Mouse (Mus musculus) stomach, postnatal 0 days (tissue): ENCODE measurements around the gene Sla2. TPM values are rescaled to one million over a fixed set of nuclear protein-coding genes. Genes with fewer than 3 reads are reported as not detected.
A peak's percentile ranks its signal among the peaks of the same experiment; 100 is the strongest.

Experiments
- ATAC-seq: fragments of 200-750 bp; cut with Nextera tagmentation; 2 replicates; pipeline ENCODE4 v1.8.0; 2017; ENCODE audit not compliant: low FRiP score, low TSS enrichment
- DNase-seq: peaks from one replicate; pipeline ENCODE4 v3.0.0-alpha.2; 2016; ENCODE audit warnings: low spot score
- H3K27ac ChIP-seq: fragments of 300-500 bp; sonication (generic); replicated peaks from 2 replicates; pipeline ENCODE4 v1.5.1; 2014; ENCODE audit warnings: mild to moderate bottlenecking, control low read depth
- H3K27me3 ChIP-seq: fragments of 300-500 bp; sonication (generic); 2 replicates; pipeline ENCODE4 v1.6.1; 2014; ENCODE audit warnings: low read length; ENCODE audit not compliant: control insufficient read depth, insufficient read depth
- H3K36me3 ChIP-seq: fragments of 300-500 bp; sonication (generic); 2 replicates; pipeline ENCODE4 v1.6.1; 2014; ENCODE audit warnings: low read length, mixed read lengths; ENCODE audit not compliant: control insufficient read depth, insufficient read depth
- H3K4me1 ChIP-seq: fragments of 300-500 bp; sonication (generic); replicated peaks from 2 replicates; pipeline ENCODE4 v1.6.1; 2014; ENCODE audit warnings: antibody characterized with exemption; ENCODE audit not compliant: control insufficient read depth, insufficient read depth
- H3K4me2 ChIP-seq: fragments of 300-500 bp; sonication (generic); replicated peaks from 2 replicates; pipeline ENCODE4 v1.6.1; 2014; ENCODE audit warnings: low read depth, mild to moderate bottlenecking, control low read depth, moderate library complexity
- H3K4me3 ChIP-seq: fragments of 300-500 bp; sonication (generic); 2 replicates; pipeline ENCODE4 v1.5.1; 2014; ENCODE audit warnings: low read depth, low read length, control low read depth
- H3K9ac ChIP-seq: fragments of 300-500 bp; sonication (generic); 2 replicates; pipeline ENCODE4 v1.6.1; 2014; ENCODE audit warnings: mild to moderate bottlenecking, low read length, control low read depth, mixed read lengths
- H3K9me3 ChIP-seq: fragments of 300-500 bp; sonication (generic); 2 replicates; pipeline ENCODE4 v1.6.1; 2016; ENCODE audit warnings: low read length; ENCODE audit not compliant: control insufficient read depth
- CTCF ChIP-seq: IDR thresholded peaks from 2 replicates; pipeline ENCODE4 v1.5.1; 2016; ENCODE audit warnings: antibody characterized with exemption, low read depth, mild to moderate bottlenecking, moderate library complexity
- EP300 ChIP-seq: optimal IDR thresholded peaks from 2 replicates; pipeline ENCODE3; 2016; ENCODE audit warnings: antibody characterized with exemption
- WGBS: fragments of 180-500 bp; shearing (Covaris S2); extraction: QIAGEN DNeasy Blood & Tissue Kit; methylation state at CpG from one replicate; pipeline ENCODE4 v1.1.7; 2014; 5-methylcytosine and 5-hydroxymethylcytosine counted together
- polyA plus RNA-seq: library from polyadenylated mRNA; unstranded; fragments of >200 nt; fragmentation: Nextera tagmentation; extraction: Ambion mirVana; gene quantifications from 2 replicates; pipeline ENCODE4 v1.2.1, GENCODE M21; 2015

The Sla2 gene
- polyA plus RNA-seq, 1 experiment from 2014 or later = 0.17 TPM

- TF ChIP-seq EP300 (no peak), CTCF (no peak)
These were observed 18.0 kb downstream of the Sla2 start for GRCm38 (mm10) chr2:156868994-156869393.

GRCm38 (mm10) chr2:156864481-156864880 lies 22.5 kb downstream of the Sla2 start:
- DNase-seq (no peak), ATAC-seq (no peak)
- no peak overlapping the region for H3K4me3 ChIP-seq
- peak overlapping the region; percentile 77; the same call in 1 of the 2 replicates for H3K4me2 ChIP-seq
- TF ChIP-seq EP300 (no peak), CTCF (no peak)
- 0 out of 2 replicates have a peak, but pooled peaks cover 7% of the 10 kb centered on the region for H3K4me1 ChIP-seq
- H3K36me3 ChIP-seq = peaks cover 2% of the 10 kb centered on the region; the same call in 1 of the 2 replicates
- no peak overlapping the region for H3K9ac ChIP-seq
- 55% methylated on average over 3 of the region's 3 CpGs for WGBS
- H3K9me3 ChIP-seq = no peaks in the 10 kb centered on the region
- no peaks in the 10 kb centered on the region for H3K27me3 ChIP-seq
- no peak overlapping the region for H3K27ac ChIP-seq

More at GRCm38 (mm10) chr2:156868994-156869393, 18.0 kb downstream of the Sla2 start:
- Histone ChIP-seq H3K4me1 (0 out of 2 replicates have a peak, but pooled peaks cover 2% of the 10 kb centered on the region), H3K4me2 (no peak overlapping the region), H3K9me3 (no peaks in the 10 kb centered on the region), H3K4me3 (no peak overlapping the region), H3K36me3 (peaks cover 7% of the 10 kb centered on the region; the same call in 1 of the 2 replicates), H3K27ac (no peak overlapping the region), H3K27me3 (no peaks in the 10 kb centered on the region), H3K9ac (no peak overlapping the region)
- ATAC-seq (no peak), DNase-seq (no peak)
- 73% methylated on average over 8 of the region's 8 CpGs for WGBS

GRCm38 (mm10) chr2:156863487-156864160 lies 23.4 kb downstream of the Sla2 start:
- 0 out of 2 replicates have a peak, but pooled peaks cover 1% of the 10 kb centered on the region for H3K36me3 ChIP-seq
- DNase-seq (peak; percentile 65), ATAC-seq (peak; percentile 49)
- H3K4me3 ChIP-seq = peak overlapping the region; percentile 99
- peak overlapping the region; percentile 97 for H3K27ac ChIP-seq
- TF ChIP-seq CTCF = no peak
- TF ChIP-seq EP300 = no peak
- peak overlapping the region; percentile 98 for H3K9ac ChIP-seq
- under 1% methylated on average over 28 of the region's 28 CpGs for WGBS
- H3K27me3 ChIP-seq = no peaks in the 10 kb centered on the region
- H3K4me1 ChIP-seq = 0 out of 2 replicates have a peak, but pooled peaks cover 7% of the 10 kb centered on the region
- no peaks in the 10 kb centered on the region for H3K9me3 ChIP-seq
- H3K4me2 ChIP-seq = peak overlapping the region; percentile 77

GRCm38 (mm10) chr2:156862772-156863486 lies 24.1 kb downstream of the Sla2 start, which contains the start of gene Rab5if:
Rab5if (plus strand) TSS chr2:156863128.
- TF ChIP-seq CTCF = peak; percentile 84
- no peak for TF ChIP-seq EP300
- WGBS = 0% methylated on average over 79 of the region's 98 CpGs
- ATAC-seq = peak; percentile 94
- Histone ChIP-seq H3K27me3 (no peaks in the 10 kb centered on the region), H3K4me3 (peak within 1 kb of the TSS; percentile 99), H3K36me3 (no peaks in the 10 kb centered on the region), H3K9ac (peak within 1 kb of the TSS; percentile 98), H3K4me2 (peak within 1 kb of the TSS; percentile 81), H3K9me3 (no peaks in the 10 kb centered on the region), H3K4me1 (0 out of 2 replicates have a peak, but pooled peaks cover 7% of the 10 kb centered on the region), H3K27ac (peak within 1 kb of the TSS; percentile 97)
- DNase-seq = peak; percentile 98

GRCm38 (mm10) chr2:156862041-156862717 lies 24.8 kb downstream of the Sla2 start:
- Histone ChIP-seq H3K27ac (peak overlapping the region; percentile 97), H3K9ac (peak overlapping the region; percentile 87), H3K9me3 (no peaks in the 10 kb centered on the region), H3K4me1 (0 out of 2 replicates have a peak, but pooled peaks cover 7% of the 10 kb centered on the region), H3K4me2 (peak overlapping the region; percentile 81), H3K36me3 (no peaks in the 10 kb centered on the region), H3K4me3 (peak overlapping the region; percentile 99), H3K27me3 (no peaks in the 10 kb centered on the region)
- TF ChIP-seq CTCF = peak; percentile 30; the same call in 1 of the 2 replicates
- TF ChIP-seq EP300 = no peak
- DNase-seq = peak; percentile 63
- no peak for ATAC-seq
- WGBS = under 1% methylated on average over 19 of the region's 19 CpGs
